Mouse (Mus musculus) lung, embryonic 14.5 days (tissue): ENCODE data around the gene Abhd12. TPM values are rescaled to one million over a fixed set of nuclear protein-coding genes. Genes with fewer than 3 reads are reported as not detected.

ENCODE experiments used
- ATAC-seq: fragments of 200-750 bp; cut with Nextera tagmentation; 2 replicates; pipeline ENCODE4 v1.8.0; 2017; ENCODE audit warnings: mild to moderate bottlenecking, moderate TSS enrichment, moderate library complexity; ENCODE audit not compliant: insufficient read depth
- DNase-seq: peaks from one replicate; pipeline ENCODE4 v3.0.0-alpha.2; 2015
- H3K27ac ChIP-seq: fragments of 300-500 bp; sonication (generic); 2 replicates; pipeline ENCODE4 v1.5.1; 2014; ENCODE audit warnings: low read depth, mild to moderate bottlenecking, moderate library complexity
- H3K27me3 ChIP-seq: fragments of 300-500 bp; sonication (generic); 2 replicates; pipeline ENCODE4 v1.6.1; 2014; ENCODE audit warnings: low read length, control low read depth; ENCODE audit not compliant: insufficient read depth
- H3K36me3 ChIP-seq: fragments of 300-500 bp; sonication (generic); 2 replicates; pipeline ENCODE4 v1.6.1; 2014; ENCODE audit warnings: control low read depth; ENCODE audit not compliant: insufficient read depth
- H3K4me1 ChIP-seq: fragments of 300-500 bp; sonication (generic); 2 replicates; pipeline ENCODE4 v1.6.1; 2014; ENCODE audit warnings: antibody characterized with exemption, control low read depth; ENCODE audit not compliant: insufficient read depth
- H3K4me2 ChIP-seq: fragments of 300-500 bp; sonication (generic); 2 replicates; pipeline ENCODE4 v1.6.1; 2014; ENCODE audit warnings: mild to moderate bottlenecking
- H3K4me3 ChIP-seq: fragments of 300-500 bp; sonication (generic); 2 replicates; pipeline ENCODE4 v1.5.1; 2014; ENCODE audit warnings: low read depth, low read length
- H3K9ac ChIP-seq: fragments of 300-500 bp; sonication (generic); 2 replicates; pipeline ENCODE4 v1.6.1; 2014
- H3K9me3 ChIP-seq: fragments of 300-500 bp; sonication (generic); 2 replicates; pipeline ENCODE4 v1.6.1; 2016; ENCODE audit warnings: low read depth, low read length, control low read depth
- CTCF ChIP-seq: IDR thresholded peaks from 2 replicates; pipeline ENCODE4 v1.5.1; 2016; ENCODE audit warnings: antibody characterized with exemption, low read depth
- WGBS: fragments of 180-500 bp; shearing (Covaris S2); extraction: QIAGEN DNeasy Blood & Tissue Kit; methylation state at CpG from one replicate; pipeline ENCODE4 v1.1.7; 2014; 5-methylcytosine and 5-hydroxymethylcytosine counted together
- polyA plus RNA-seq: library from polyadenylated mRNA; unstranded; fragments of >200 nt; fragmentation: Nextera tagmentation; extraction: Ambion mirVana; gene quantifications from 2 replicates; pipeline ENCODE4 v1.2.1, GENCODE M21; 2014

Gene Abhd12
- polyA plus RNA-seq, 1 experiment from 2014 or later: 67.2 TPM

GRCm38 (mm10) chr2:150810603-150811002, 93.9 kb downstream of the Abhd12 start:
- H3K9ac ChIP-seq: no peak overlapping the region
- no peaks in the 10 kb centered on the region for H3K4me1 ChIP-seq
- H3K36me3 ChIP-seq: peaks cover 96% of the 10 kb centered on the region
- TF ChIP-seq CTCF: no peak
- H3K27me3 ChIP-seq: no peaks in the 10 kb centered on the region
- ATAC-seq (no peak), DNase-seq (no peak)
- H3K9me3 ChIP-seq: no peaks in the 10 kb centered on the region
- H3K4me3 ChIP-seq: no peak overlapping the region
- no peak overlapping the region for H3K4me2 ChIP-seq
- WGBS: 76% methylated on average over 5 of the region's 5 CpGs
- H3K27ac ChIP-seq: no peak overlapping the region

DNA sequence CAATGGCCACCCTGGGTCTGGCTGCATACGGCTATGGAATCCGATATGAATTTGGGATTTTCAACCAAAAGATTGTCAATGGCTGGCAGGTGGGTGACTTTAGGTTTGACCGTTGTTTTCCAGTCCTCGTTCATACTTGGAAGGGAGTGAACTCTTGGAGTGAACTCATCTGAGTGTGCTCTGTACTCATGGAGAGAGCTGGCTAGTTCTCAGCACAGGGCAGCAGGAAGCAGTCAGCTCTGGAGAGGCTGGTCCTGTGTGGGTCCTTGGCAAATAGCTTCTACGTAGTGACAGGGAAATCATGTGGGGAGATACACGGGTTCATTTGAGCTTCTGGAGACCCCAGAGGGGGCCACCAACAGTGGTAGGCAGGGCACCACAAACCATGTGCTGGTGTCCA, 95.7 kb downstream of the Abhd12 start:
- H3K9me3 ChIP-seq: no peaks in the 10 kb centered on the region
- WGBS: 92% methylated on average over 6 of the region's 6 CpGs
- H3K4me1 ChIP-seq: no peaks in the 10 kb centered on the region
- peaks cover 88% of the 10 kb centered on the region for H3K36me3 ChIP-seq
- H3K4me3 ChIP-seq: no peak overlapping the region
- no peak overlapping the region for H3K4me2 ChIP-seq
- no peak overlapping the region for H3K27ac ChIP-seq
- ATAC-seq (no peak), DNase-seq (no peak)
- no peak for TF ChIP-seq CTCF
- H3K9ac ChIP-seq: no peak overlapping the region
- H3K27me3 ChIP-seq: no peaks in the 10 kb centered on the region

DNA sequence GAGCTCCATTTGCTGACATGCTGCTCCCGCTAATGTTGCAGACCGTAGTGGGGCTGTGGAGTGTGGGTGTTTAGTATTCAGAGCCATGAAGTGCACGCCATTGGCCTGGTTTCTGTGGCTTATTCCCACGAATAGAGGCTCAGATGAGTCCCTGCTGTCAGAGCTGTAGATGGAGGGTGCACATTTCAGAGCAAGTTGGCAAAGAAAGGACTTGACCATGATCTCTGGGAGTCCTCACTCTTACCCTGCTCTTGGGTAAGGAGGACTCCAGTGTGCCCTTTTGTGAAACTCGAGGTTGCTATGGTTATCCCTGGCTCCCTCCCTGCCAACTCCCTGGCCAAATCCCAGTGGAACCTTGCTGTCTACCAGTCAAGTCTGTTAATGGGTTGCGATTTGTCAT, 96.2 kb downstream of the Abhd12 start:
- no peaks in the 10 kb centered on the region for H3K4me1 ChIP-seq
- no peak overlapping the region for H3K4me2 ChIP-seq
- no peak overlapping the region for H3K4me3 ChIP-seq
- DNase-seq (no peak), ATAC-seq (no peak)
- no peak overlapping the region for H3K9ac ChIP-seq
- no peaks in the 10 kb centered on the region for H3K27me3 ChIP-seq
- no peak overlapping the region for H3K27ac ChIP-seq
- WGBS: 81% methylated on average over 6 of the region's 6 CpGs
- H3K36me3 ChIP-seq: peaks cover 87% of the 10 kb centered on the region
- no peak for TF ChIP-seq CTCF
- no peaks in the 10 kb centered on the region for H3K9me3 ChIP-seq

DNA sequence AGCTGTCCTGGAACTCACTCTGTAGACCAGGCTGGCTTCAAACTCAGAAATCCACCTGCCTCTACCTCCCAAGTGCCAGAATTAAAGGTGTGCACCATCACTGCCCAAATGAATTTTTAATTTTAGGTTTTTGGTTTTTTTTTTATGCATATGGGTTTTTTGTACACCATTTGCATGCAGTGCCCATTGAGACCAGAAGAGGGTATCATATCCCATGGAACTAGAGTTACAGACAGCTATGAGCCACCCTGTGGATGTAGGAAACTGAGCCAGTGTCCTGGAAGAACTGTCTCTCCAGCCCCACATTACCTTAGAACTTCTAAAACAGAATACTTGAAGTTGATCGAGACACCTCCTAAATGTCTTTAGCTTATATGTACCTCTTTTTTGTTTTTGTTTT, 101.5 kb downstream of the Abhd12 start:
- peak; percentile 59 for TF ChIP-seq CTCF
- 81% methylated on average over 1 of the region's 1 CpGs for WGBS
- Histone ChIP-seq H3K4me1 (no peaks in the 10 kb centered on the region), H3K4me2 (no peak overlapping the region), H3K27ac (no peak overlapping the region), H3K27me3 (no peaks in the 10 kb centered on the region), H3K36me3 (peaks cover 64% of the 10 kb centered on the region), H3K4me3 (no peak overlapping the region), H3K9me3 (no peaks in the 10 kb centered on the region), H3K9ac (no peak overlapping the region)
- ATAC-seq: no peak
- DNase-seq: peak; percentile 62

DNA sequence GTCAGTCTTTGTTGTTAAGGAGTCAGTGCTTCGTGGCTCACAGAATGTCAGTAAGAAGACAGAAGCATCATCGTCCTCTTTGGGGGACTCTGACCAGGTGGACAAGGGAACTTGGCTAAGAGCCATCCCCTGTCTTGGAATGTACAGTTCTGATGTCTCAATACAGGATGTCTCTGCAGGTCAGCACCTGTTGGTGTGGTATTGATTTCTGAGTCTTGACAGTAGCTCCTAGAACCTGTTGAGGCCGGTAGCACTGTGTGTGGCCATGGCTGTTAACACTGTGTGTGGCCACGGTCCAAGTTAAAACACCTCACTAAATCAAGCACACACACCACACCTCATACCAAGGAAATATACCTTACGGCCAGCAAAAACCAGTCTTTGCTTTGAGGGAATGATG, 103.9 kb downstream of the Abhd12 start:
- Histone ChIP-seq H3K9me3 (no peaks in the 10 kb centered on the region), H3K27ac (no peak overlapping the region), H3K4me1 (no peaks in the 10 kb centered on the region), H3K4me3 (no peak overlapping the region), H3K9ac (no peak overlapping the region), H3K27me3 (no peaks in the 10 kb centered on the region), H3K36me3 (peaks cover 50% of the 10 kb centered on the region), H3K4me2 (no peak overlapping the region)
- WGBS: 86% methylated on average over 5 of the region's 5 CpGs
- TF ChIP-seq CTCF: no peak
- DNase-seq (no peak), ATAC-seq (peak; percentile 28; the same call in 1 of the 2 replicates)

DNA sequence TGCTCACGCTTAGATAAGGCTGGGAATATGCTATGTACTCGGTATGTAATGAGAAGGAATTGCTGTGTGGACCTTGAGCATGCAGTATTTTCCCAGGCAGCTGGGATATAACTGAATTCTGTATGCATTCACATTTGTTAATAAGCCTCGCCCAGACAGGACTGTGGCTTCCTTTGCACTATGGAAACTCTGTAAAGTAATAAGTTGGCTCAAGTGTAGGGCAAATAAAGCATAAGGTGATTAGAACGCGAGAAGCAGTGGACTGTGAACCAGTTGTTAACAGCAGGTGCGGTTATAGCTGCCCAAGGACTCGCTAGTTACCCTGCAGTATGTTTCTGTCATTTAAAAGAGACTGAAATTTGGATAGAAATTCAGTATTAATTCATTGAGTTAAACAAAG, 106.5 kb downstream of the Abhd12 start:
- ATAC-seq (no peak), DNase-seq (no peak)
- Histone ChIP-seq H3K4me1 (no peaks in the 10 kb centered on the region), H3K9ac (no peak overlapping the region), H3K27me3 (no peaks in the 10 kb centered on the region), H3K9me3 (no peaks in the 10 kb centered on the region), H3K4me2 (no peak overlapping the region), H3K4me3 (no peak overlapping the region), H3K36me3 (peaks cover 58% of the 10 kb centered on the region), H3K27ac (no peak overlapping the region)
- 64% methylated on average over 7 of the region's 7 CpGs for WGBS
- no peak for TF ChIP-seq CTCF

- Histone ChIP-seq H3K4me2 (no peak overlapping the region), H3K36me3 (peaks cover 49% of the 10 kb centered on the region), H3K9me3 (no peaks in the 10 kb centered on the region), H3K4me3 (no peak overlapping the region), H3K27ac (no peak overlapping the region), H3K4me1 (no peaks in the 10 kb centered on the region), H3K9ac (no peak overlapping the region), H3K27me3 (no peaks in the 10 kb centered on the region)
- 72% methylated on average over 4 of the region's 4 CpGs for WGBS
- TF ChIP-seq CTCF: no peak
- DNase-seq (no peak), ATAC-seq (no peak)
Observed at GRCm38 (mm10) chr2:150793320-150793719, 111.2 kb downstream of the Abhd12 start.
